Mouse (Mus musculus) myocyte (in vitro differentiated cells): ENCODE measurements around the gene Rpl36.
A peak's percentile ranks its signal among the peaks of the same experiment; 100 is the strongest.

ENCODE experiments used
- MAX ChIP-seq: IDR thresholded peaks from one replicate; pipeline ENCODE4 v1.6.1; 2011; ENCODE audit warnings: low read depth, mild to moderate bottlenecking, control low read depth
- MYOG ChIP-seq, 3 experiments: IDR thresholded peaks; one replicate each; pipeline ENCODE4 v1.6.1; 2011; ENCODE audit warnings: control low read depth in 2 of 3, low read depth in 2 of 3, mild to moderate bottlenecking in 2 of 3; ENCODE audit not compliant: insufficient read length in 2 of 3, control insufficient read depth in 1 of 3, insufficient read depth in 1 of 3
- POLR2A ChIP-seq: IDR thresholded peaks from one replicate; pipeline ENCODE4 v1.6.1; 2011; ENCODE audit warnings: low read depth, mild to moderate bottlenecking, control low read depth, moderate library complexity; ENCODE audit not compliant: insufficient read length
- POLR2AphosphoS2 ChIP-seq: IDR thresholded peaks from one replicate; pipeline ENCODE4 v1.6.1; 2011; ENCODE audit warnings: low read depth, control low read depth; ENCODE audit not compliant: insufficient read length
- TCF12 ChIP-seq: IDR thresholded peaks from one replicate; pipeline ENCODE4 v1.6.1; 2011; ENCODE audit warnings: mild to moderate bottlenecking, control low read depth; ENCODE audit not compliant: poor library complexity, insufficient read depth, severe bottlenecking
- TCF3 ChIP-seq: IDR thresholded peaks from one replicate; pipeline ENCODE4 v1.6.1; 2011; ENCODE audit warnings: low read depth, control low read depth; ENCODE audit not compliant: insufficient read length
- USF1 ChIP-seq: IDR thresholded peaks from one replicate; pipeline ENCODE4 v1.6.1; 2011; ENCODE audit warnings: low read depth, mild to moderate bottlenecking, control low read depth, moderate library complexity

- TF ChIP-seq POLR2A (no peak), USF1 (no peak), POLR2AphosphoS2 (no peak), TCF3 (no peak), TCF12 (no peak), MYOG (IDR thresholded peaks at IDR 0.05; ENCODE audit: control insufficient read depth in 1 of 3, insufficient read depth in 1 of 3, insufficient read length in 2 of 3, low read depth in 2 of 3) (peak in 1 of 3 experiments; percentile 9), MAX (no peak)
These were observed 29.5 kb upstream of the Rpl36 start for GRCm38 (mm10) chr17:56583611-56584256.
